Mouse (Mus musculus): ENCODE data around the gene Bbc3. TPM values are rescaled to one million over a fixed set of nuclear protein-coding genes. Genes with fewer than 3 reads are reported as not detected.

Gene Bbc3
- total RNA-seq, 2 experiments from 2014 or later, result 3.6 to 5.1 TPM

GRCm38 (mm10) chr7:16312672-16313311 lies 4.6 kb downstream of the Bbc3 start:
- intact Hi-C loops (cut with DNase I; ENCODE audit: low total_unique reads), result no loop called here

GRCm38 (mm10) chr7:16313481-16314220 lies 5.5 kb downstream of the Bbc3 start:
- DNase-seq, result peak; percentile 88
- intact Hi-C loops (cut with DNase I; ENCODE audit: low total_unique reads), result no loop called here

More at GRCm38 (mm10) chr7:16312672-16313311, 4.6 kb downstream of the Bbc3 start:
- peak; percentile 81 for DNase-seq

GRCm38 (mm10) chr7:16314221-16314775 lies 6.1 kb downstream of the Bbc3 start:
- intact Hi-C loops (cut with DNase I; ENCODE audit: low total_unique reads), result no loop called here
- no peak for DNase-seq

GRCm38 (mm10) chr7:16315222-16315759 lies 7.1 kb downstream of the Bbc3 start:
- intact Hi-C loops (cut with DNase I; ENCODE audit: low total_unique reads), result no loop called here
- no peak for DNase-seq

GRCm38 (mm10) chr7:16317094-16317493 lies 8.9 kb downstream of the Bbc3 start:
- intact Hi-C loops (cut with DNase I; ENCODE audit: low total_unique reads), result no loop called here
- DNase-seq, result no peak

- DNase-seq, result no peak
- intact Hi-C loops (cut with DNase I; ENCODE audit: low total_unique reads), result no loop called here
Measured at GRCm38 (mm10) chr7:16319216-16319615, 11.0 kb downstream of the Bbc3 start.

GRCm38 (mm10) chr7:16320479-16320878 lies 12.3 kb downstream of the Bbc3 start:
- DNase-seq, result no peak
- intact Hi-C loops (cut with DNase I; ENCODE audit: low total_unique reads), result no loop called here

- intact Hi-C loops (cut with DNase I; ENCODE audit: low total_unique reads), result loop anchor here (5.0 kb wide), 1 partner anchor 43 kb away; no protein-coding TSS in a partner anchor
Measured at GRCm38 (mm10) chr7:16324661-16325060, 16.5 kb downstream of the Bbc3 start.

GRCm38 (mm10) chr7:16325920-16326606 lies 17.9 kb downstream of the Bbc3 start:
- DNase-seq, result peak; percentile 68
- intact Hi-C loops (cut with DNase I; ENCODE audit: low total_unique reads), result loop anchor here (5.0 kb wide), 1 partner anchor 41 kb away; no protein-coding TSS in a partner anchor

More at GRCm38 (mm10) chr7:16324661-16325060, 16.5 kb downstream of the Bbc3 start:
- peak; percentile 30 for DNase-seq

- DNase-seq, result no peak
- intact Hi-C loops (cut with DNase I; ENCODE audit: low total_unique reads), result loop anchor here (5.0 kb wide), 1 partner anchor 41 kb away; no protein-coding TSS in a partner anchor
Measured at GRCm38 (mm10) chr7:16326607-16326971, 18.4 kb downstream of the Bbc3 start.

- no peak for DNase-seq
- intact Hi-C loops (cut with DNase I; ENCODE audit: low total_unique reads), result loop anchor here (5.0 kb wide), 1 partner anchor 38 kb away; no protein-coding TSS in a partner anchor
Measured at GRCm38 (mm10) chr7:16329146-16329545, 21.0 kb downstream of the Bbc3 start.

GRCm38 (mm10) chr7:16337733-16338132 lies 29.5 kb downstream of the Bbc3 start:
- DNase-seq, result no peak
- intact Hi-C loops (cut with DNase I; ENCODE audit: low total_unique reads), result no loop called here

- intact Hi-C loops (cut with DNase I; ENCODE audit: low total_unique reads), result no loop called here
- DNase-seq, result no peak
Measured at GRCm38 (mm10) chr7:16344598-16344997, 36.4 kb downstream of the Bbc3 start.

GRCm38 (mm10) chr7:16345297-16345696 lies 37.1 kb downstream of the Bbc3 start:
- intact Hi-C loops (cut with DNase I; ENCODE audit: low total_unique reads), result no loop called here
- DNase-seq, result no peak

GRCm38 (mm10) chr7:16349999-16350398 lies 41.8 kb downstream of the Bbc3 start:
- intact Hi-C loops (cut with DNase I; ENCODE audit: low total_unique reads), result no loop called here

GRCm38 (mm10) chr7:16355854-16356594 lies 47.8 kb downstream of the Bbc3 start:
- intact Hi-C loops (cut with DNase I; ENCODE audit: low total_unique reads), result no loop called here
- no peak for DNase-seq

More at GRCm38 (mm10) chr7:16349999-16350398, 41.8 kb downstream of the Bbc3 start:
- no peak for DNase-seq

- no peak for DNase-seq
- intact Hi-C loops (cut with DNase I; ENCODE audit: low total_unique reads), result no loop called here
Measured at GRCm38 (mm10) chr7:16357602-16358001, 49.4 kb downstream of the Bbc3 start.

- no peak for DNase-seq
- intact Hi-C loops (cut with DNase I; ENCODE audit: low total_unique reads), result no loop called here
Measured at GRCm38 (mm10) chr7:16364319-16364718, 56.1 kb downstream of the Bbc3 start.

Data from gastrocnemius, postnatal 14 days (tissue).